Comparison of ENCODE assay signal across 8 mouse cellular contexts in the genomic region with DNA sequence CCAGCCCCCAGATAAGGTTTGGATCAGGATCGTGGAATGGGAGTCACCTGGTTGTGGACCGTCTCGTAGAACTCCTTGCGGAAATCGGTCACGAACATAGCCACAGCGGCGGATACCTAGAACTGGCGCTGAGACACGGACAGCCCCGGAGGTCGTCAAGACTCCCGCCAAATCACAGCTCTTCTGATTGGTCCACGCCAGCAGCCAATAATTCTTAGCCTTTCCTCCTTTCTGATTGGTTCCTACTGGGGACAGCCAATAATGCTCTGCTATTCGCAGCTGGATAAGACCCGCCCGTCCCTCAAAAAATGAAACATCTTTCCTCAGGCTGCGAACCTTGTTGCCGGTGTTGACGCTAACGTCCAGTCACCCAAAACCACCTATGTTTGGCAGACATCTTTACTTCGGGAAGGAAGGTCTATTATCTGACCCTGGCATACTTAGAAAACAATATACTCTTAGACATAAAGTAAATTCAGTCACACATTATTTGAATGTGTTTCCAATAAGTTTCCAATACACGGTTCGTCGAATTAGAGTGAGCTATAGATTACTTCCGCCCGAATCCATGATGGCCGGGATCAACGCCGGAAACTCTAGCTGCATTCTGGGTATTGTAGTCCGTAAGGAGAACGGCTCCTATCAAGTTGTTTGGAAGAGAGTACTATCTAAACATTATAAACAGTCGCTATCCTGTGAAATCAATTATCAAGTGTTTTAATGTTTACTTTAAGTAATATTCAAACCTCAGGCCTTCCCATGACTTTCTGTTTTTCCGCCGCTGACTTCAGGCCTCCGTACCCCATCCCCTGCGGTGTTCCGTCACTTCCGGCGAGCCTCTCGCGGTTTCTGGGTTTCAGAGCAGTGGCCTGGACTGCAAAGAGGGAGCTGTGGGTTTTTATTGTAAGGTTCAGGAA. TPM values are rescaled to one million over a fixed set of nuclear protein-coding genes. Genes with fewer than 3 reads are reported as not detected.
DNase-seq lines count a peak whose midpoint lies in the region; ATAC-seq lines count a peak whose summit lies in the region.

A gene (plus strand): TSS at position 312 of the 917 bp plus-strand sequence.
A gene (minus strand): TSS at position 520 of the 917 bp plus-strand sequence.

- peak within 1 kb of the TSS; percentile 68 for H3K4me3 ChIP-seq in forebrain, embryonic 14.5 days (ENCODE audit: low read depth, low read length)
- peak within 1 kb of the TSS; percentile 94 for H3K4me3 ChIP-seq in neural tube, embryonic 15.5 days (replicated peaks)

- peaks cover 43% of the 10 kb centered on the region for H3K36me3 ChIP-seq in forebrain, embryonic 14.5 days (ENCODE audit: control insufficient read depth, insufficient read depth, low read length)
- H3K36me3 ChIP-seq in neural tube, embryonic 15.5 days, result peaks cover 16% of the 10 kb centered on the region

- no peaks in the 10 kb centered on the region for H3K27me3 ChIP-seq in forebrain, embryonic 14.5 days (replicated peaks; ENCODE audit: control insufficient read depth, insufficient read depth, low read length)
- H3K27me3 ChIP-seq in neural tube, embryonic 15.5 days (replicated peaks), result no peaks in the 10 kb centered on the region

- peak; percentile 96 for ATAC-seq in forebrain, embryonic 14.5 days
- peak; percentile 98 for ATAC-seq in neural tube, embryonic 15.5 days (ENCODE audit: low FRiP score)

- peak; percentile 97 for DNase-seq in ES-CJ7 (ENCODE audit: low read depth, low spot score)
- peak; percentile 80 for DNase-seq in cerebellum, adult 11 months
- peak; percentile 98 for DNase-seq in forebrain, embryonic 14.5 days (ENCODE audit: low spot score)
- peak; percentile 85 to 92 for DNase-seq in heart, postnatal 14 days
- DNase-seq in layer of hippocampus, adult 11-12 months (ENCODE audit: low spot score), result peak; percentile 89
- peak; percentile 92 to 95 for DNase-seq in lung, adult 18-20 months
- peak; percentile 92 for DNase-seq in testis, postnatal 14 days (ENCODE audit: low spot score)

- intact Hi-C loops in heart, postnatal 14 days (cut with DNase I), result loop anchor here (5.0 kb wide), 1 partner anchor 66 kb away; a partner anchor contains a TSS

- H3K9ac ChIP-seq in forebrain, embryonic 14.5 days (ENCODE audit: low read length), result peak within 1 kb of the TSS; percentile 75
- H3K9ac ChIP-seq in neural tube, embryonic 15.5 days (replicated peaks), result peak within 1 kb of the TSS; percentile 84

- H3K9me3 ChIP-seq in forebrain, embryonic 14.5 days (replicated peaks; ENCODE audit: control insufficient read depth, low read length), result no peaks in the 10 kb centered on the region
- no peaks in the 10 kb centered on the region for H3K9me3 ChIP-seq in neural tube, embryonic 15.5 days (replicated peaks)

- H3K27ac ChIP-seq in forebrain, embryonic 14.5 days (ENCODE audit: low read depth, low read length), result peak within 1 kb of the TSS; percentile 55; the same call in 1 of the 2 replicates
- H3K27ac ChIP-seq in neural tube, embryonic 15.5 days (replicated peaks), result peak within 1 kb of the TSS; percentile 81

- under 1% methylated on average over 42 of the region's 42 CpGs for WGBS in forebrain, embryonic 14.5 days
- WGBS in neural tube, embryonic 15.5 days, result under 1% methylated on average over 42 of the region's 42 CpGs

- H3K4me2 ChIP-seq in forebrain, embryonic 14.5 days (ENCODE audit: low read length), result peak within 1 kb of the TSS; percentile 61
- peak within 1 kb of the TSS; percentile 87 for H3K4me2 ChIP-seq in neural tube, embryonic 15.5 days

- H3K4me1 ChIP-seq in forebrain, embryonic 14.5 days (ENCODE audit: control insufficient read depth, insufficient read depth, low read length), result peaks cover 9% of the 10 kb centered on the region
- H3K4me1 ChIP-seq in neural tube, embryonic 15.5 days, result peaks cover 21% of the 10 kb centered on the region

RNA-seq across cellular contexts. Expression of the first gene that starts in this region (rescaled TPM):
- polyA plus RNA-seq in forebrain, embryonic 14.5 days (2014; fragmentation: Nextera tagmentation; extraction: Ambion mirVana), result 69.1 and 69.5 TPM in 2 replicates
- 10 to 100 TPM; 56.5 to 61.4 TPM for total RNA-seq in heart, postnatal 14 days (2021)
- polyA plus RNA-seq in neural tube, embryonic 15.5 days (2015; fragmentation: Nextera tagmentation; extraction: Ambion mirVana), result 110 and 114 TPM in 2 replicates

RNA-seq across cellular contexts. Expression of the second gene that starts in this region (rescaled TPM):
- polyA plus RNA-seq in forebrain, embryonic 14.5 days (2014; fragmentation: Nextera tagmentation; extraction: Ambion mirVana), result 30.3 and 34.1 TPM in 2 replicates
- 1 to 10 TPM; 4.9 to 5.0 TPM for total RNA-seq in heart, postnatal 14 days (2021)
- polyA plus RNA-seq in neural tube, embryonic 15.5 days (2015; fragmentation: Nextera tagmentation; extraction: Ambion mirVana), result 6.6 and 18.5 TPM in 2 replicates

Comparison
In these comparisons a context has a peak if more than half of its experiments do, and no peak if none do; other contexts are left out.
1. Peak in every context shown above with its lines: DNase-seq, ATAC-seq, H3K4me3 ChIP-seq and H3K27ac ChIP-seq.